Mouse (Mus musculus): Measurements from ENCODE around the gene Armh4. TPM values are rescaled to one million over a fixed set of nuclear protein-coding genes. Genes with fewer than 3 reads are reported as not detected.

Gene Armh4
- total and polyA plus RNA-seq, 3 experiments = not detected

DNA sequence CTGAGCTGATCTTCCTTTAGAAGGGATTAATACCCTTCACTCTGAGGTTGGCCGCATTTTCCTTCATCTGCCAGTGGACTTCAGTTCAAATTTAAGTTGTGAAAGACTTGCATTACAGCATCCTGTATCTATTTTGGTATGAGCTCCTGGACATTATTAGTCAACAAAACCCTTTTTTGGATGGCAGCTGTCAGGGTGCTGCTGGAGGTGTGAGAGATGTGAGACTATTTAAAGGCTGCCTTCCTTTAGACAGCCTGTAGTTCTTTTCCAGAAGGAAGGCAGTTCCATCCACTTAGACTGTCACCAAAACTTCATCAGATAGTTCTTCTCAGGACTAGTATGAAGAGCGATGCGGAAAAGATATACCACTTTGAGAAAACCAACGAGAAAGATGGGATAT, 10.8 kb upstream of the Armh4 start (continued):
- no peak for TF ChIP-seq UBTF (IDR thresholded peaks at IDR 0.05; ENCODE audit: low read depth, low read length)

DNA sequence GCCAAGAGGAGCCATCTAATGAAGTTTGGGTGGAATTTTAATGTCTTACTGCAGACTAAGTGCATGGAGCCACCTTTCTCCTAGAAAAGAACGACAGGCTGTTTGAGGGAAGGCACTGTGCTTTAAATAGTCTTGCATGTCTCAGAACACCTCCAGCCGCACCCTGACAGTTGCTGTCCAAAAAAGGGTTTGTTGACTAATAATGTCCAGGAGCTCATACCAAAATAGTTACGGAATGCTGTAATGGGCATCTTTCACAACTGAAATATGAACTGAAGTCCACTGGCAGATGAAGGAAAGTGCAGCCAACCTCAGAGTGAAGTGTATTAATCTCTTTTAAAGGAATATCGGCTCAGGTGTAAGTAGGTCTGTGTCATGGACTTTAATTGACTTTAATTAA, 7.4 kb upstream of the Armh4 start:
- no peak for TF ChIP-seq JUN (IDR thresholded peaks at IDR 0.05; ENCODE audit: insufficient read depth, low read depth, low read length)
- TF ChIP-seq USF2 (conservative IDR thresholded peaks at IDR 0.05; ENCODE audit: low read depth, low read length) = no peak
- no peak for TF ChIP-seq CTCF (conservative IDR thresholded peaks at IDR 0.05 in 1 of 2, IDR thresholded peaks at IDR 0.05 in 1 of 2; ENCODE audit: low read depth in 2 of 2, low read length in 2 of 2)
- no peak for TF ChIP-seq SMC3 (IDR thresholded peaks at IDR 0.05; ENCODE audit: low read depth, low read length)
- TF ChIP-seq PAX5 (IDR thresholded peaks at IDR 0.05; ENCODE audit: low read length) = no peak
- no peak for TF ChIP-seq MAX (IDR thresholded peaks at IDR 0.05; ENCODE audit: low read length)
- in situ Hi-C loops (cut with MboI; ENCODE audit: low pct_ligation_motif_present, low pct_unique_long_range_greater_than_20kb, low sequenced_read_pairs) (no loop called here), dilution Hi-C loops (cut with MboI; ENCODE audit: extremely low pct_ligation_motif_present, extremely low pct_unique_long_range_greater_than_20kb, low sequenced_read_pairs) (no loop called here)
- DNase-seq (ENCODE audit: extremely low read depth) = no peak
- H3K27ac ChIP-seq (ENCODE audit: insufficient read depth, low read depth) = no peak overlapping the region
- H3K9me3 ChIP-seq (replicated peaks; ENCODE audit: low read length) = no peaks in the 10 kb centered on the region
- no peaks in the 10 kb centered on the region for H3K4me1 ChIP-seq (ENCODE audit: control insufficient read depth in 1 of 2, insufficient read depth in 2 of 2)
- H3K79me2 ChIP-seq (replicated peaks; ENCODE audit: control insufficient read depth, extremely low read depth, insufficient read depth, poor library complexity, severe bottlenecking) = no peaks in the 10 kb centered on the region
- no peak overlapping the region for H3K4me3 ChIP-seq (replicated peaks in 1 of 3; ENCODE audit: low read depth in 2 of 3, low read length in 2 of 3, poor library complexity in 1 of 3)
- H3K36me3 ChIP-seq (replicated peaks in 1 of 2; ENCODE audit: control insufficient read depth in 1 of 2, insufficient read depth in 1 of 2, low read length in 1 of 2) = no peaks in the 10 kb centered on the region
- peaks cover 2% of the 10 kb centered on the region for H3K27me3 ChIP-seq (replicated peaks)
- no peak overlapping the region for H3K4me2 ChIP-seq (ENCODE audit: insufficient read depth, low read depth, poor library complexity, severe bottlenecking)
- no peak overlapping the region for H3K9ac ChIP-seq (ENCODE audit: insufficient read depth, low read depth)

DNA sequence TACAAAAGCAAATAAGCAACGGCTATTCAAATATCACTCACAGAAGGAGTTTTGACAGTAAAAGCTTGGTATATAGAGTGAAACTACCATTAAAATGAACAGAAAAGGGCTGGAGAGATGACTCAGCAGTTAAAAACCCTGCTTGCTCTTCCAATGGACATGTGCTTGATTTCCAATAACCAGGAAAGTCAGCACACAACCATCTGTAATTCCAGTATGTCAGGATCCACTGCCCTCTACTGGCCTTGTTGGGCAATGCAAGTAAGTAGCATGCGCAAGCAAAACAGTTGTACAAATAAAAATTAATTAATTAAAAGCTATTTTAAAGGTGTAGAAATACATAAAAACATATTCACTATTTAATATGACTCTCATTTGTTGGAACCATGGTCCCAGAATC, 2.6 kb upstream of the Armh4 start:
- H3K4me3 ChIP-seq (replicated peaks in 1 of 3; ENCODE audit: low read depth in 2 of 3, low read length in 2 of 3, poor library complexity in 1 of 3) = no peak overlapping the region
- H3K27me3 ChIP-seq (replicated peaks) = peaks cover 2% of the 10 kb centered on the region
- H3K36me3 ChIP-seq (replicated peaks in 1 of 2; ENCODE audit: control insufficient read depth in 1 of 2, insufficient read depth in 1 of 2, low read length in 1 of 2) = no peaks in the 10 kb centered on the region
- no peak overlapping the region for H3K4me2 ChIP-seq (ENCODE audit: insufficient read depth, low read depth, poor library complexity, severe bottlenecking)
- no peak overlapping the region for H3K9ac ChIP-seq (ENCODE audit: insufficient read depth, low read depth)
- no peaks in the 10 kb centered on the region for H3K79me2 ChIP-seq (replicated peaks; ENCODE audit: control insufficient read depth, extremely low read depth, insufficient read depth, poor library complexity, severe bottlenecking)
- no peaks in the 10 kb centered on the region for H3K9me3 ChIP-seq (replicated peaks; ENCODE audit: low read length)
- TF ChIP-seq RAD21 (IDR thresholded peaks at IDR 0.05; ENCODE audit: low read depth, low read length) (peak; percentile 53), IRF4 (IDR thresholded peaks at IDR 0.05; ENCODE audit: low read depth, low read length) (no peak), CTCF (conservative IDR thresholded peaks at IDR 0.05 in 1 of 2, IDR thresholded peaks at IDR 0.05 in 1 of 2; ENCODE audit: low read depth in 2 of 2, low read length in 2 of 2) (peak; percentile 60 to 87), KAT2A (IDR thresholded peaks at IDR 0.05; ENCODE audit: insufficient replicate concordance, low read length) (no peak), SMC3 (IDR thresholded peaks at IDR 0.05; ENCODE audit: low read depth, low read length) (peak; percentile 29; the same call in 1 of the 2 replicates)
- in situ Hi-C loops (cut with MboI; ENCODE audit: low pct_ligation_motif_present, low pct_unique_long_range_greater_than_20kb, low sequenced_read_pairs) = no loop called here
- dilution Hi-C loops (cut with MboI; ENCODE audit: extremely low pct_ligation_motif_present, extremely low pct_unique_long_range_greater_than_20kb, low sequenced_read_pairs) = no loop called here
- no peaks in the 10 kb centered on the region for H3K4me1 ChIP-seq (ENCODE audit: control insufficient read depth in 1 of 2, insufficient read depth in 2 of 2)
- DNase-seq (ENCODE audit: extremely low read depth) = peak; percentile 27
- H3K27ac ChIP-seq (ENCODE audit: insufficient read depth, low read depth) = no peak overlapping the region

- Histone ChIP-seq H3K27me3 (replicated peaks) (no peaks in the 10 kb centered on the region), H3K36me3 (replicated peaks in 1 of 2; ENCODE audit: control insufficient read depth in 1 of 2, insufficient read depth in 1 of 2, low read length in 1 of 2) (no peaks in the 10 kb centered on the region), H3K27ac (ENCODE audit: insufficient read depth, low read depth) (no peak overlapping the region), H3K9me3 (replicated peaks; ENCODE audit: low read length) (no peaks in the 10 kb centered on the region), H3K79me2 (replicated peaks; ENCODE audit: control insufficient read depth, extremely low read depth, insufficient read depth, poor library complexity, severe bottlenecking) (no peaks in the 10 kb centered on the region), H3K4me2 (ENCODE audit: insufficient read depth, low read depth, poor library complexity, severe bottlenecking) (no peak overlapping the region), H3K4me1 (ENCODE audit: control insufficient read depth in 1 of 2, insufficient read depth in 2 of 2) (no peaks in the 10 kb centered on the region), H3K4me3 (replicated peaks in 1 of 3; ENCODE audit: low read depth in 2 of 3, low read length in 2 of 3, poor library complexity in 1 of 3) (no peak overlapping the region), H3K9ac (ENCODE audit: insufficient read depth, low read depth) (no peak overlapping the region)
- no peak for DNase-seq (ENCODE audit: extremely low read depth)
- in situ Hi-C loops (cut with MboI; ENCODE audit: low pct_ligation_motif_present, low pct_unique_long_range_greater_than_20kb, low sequenced_read_pairs) (no loop called here), dilution Hi-C loops (cut with MboI; ENCODE audit: extremely low pct_ligation_motif_present, extremely low pct_unique_long_range_greater_than_20kb, low sequenced_read_pairs) (no loop called here)
- TF ChIP-seq SMC3 (IDR thresholded peaks at IDR 0.05; ENCODE audit: low read depth, low read length) (no peak), TBP (conservative IDR thresholded peaks at IDR 0.05; ENCODE audit: low read depth, low read length) (no peak), MYC (IDR thresholded peaks at IDR 0.05; ENCODE audit: low read depth, low read length) (no peak), CTCF (conservative IDR thresholded peaks at IDR 0.05 in 1 of 2, IDR thresholded peaks at IDR 0.05 in 1 of 2; ENCODE audit: low read depth in 2 of 2, low read length in 2 of 2) (no peak), ZC3H11A (IDR thresholded peaks at IDR 0.05; ENCODE audit: low read depth, low read length) (no peak), CHD1 (IDR thresholded peaks at IDR 0.05; ENCODE audit: low read depth, low read length) (no peak)
These were observed 683 bp upstream of the Armh4 start for GRCm38 (mm10) chr14:49783866-49784265.

All from CH12.LX (cell line).